Mouse (Mus musculus): ENCODE results near the gene Cbr2.
A peak's percentile ranks its signal among the peaks of the same experiment; 100 is the strongest.

The Cbr2 gene

DNA sequence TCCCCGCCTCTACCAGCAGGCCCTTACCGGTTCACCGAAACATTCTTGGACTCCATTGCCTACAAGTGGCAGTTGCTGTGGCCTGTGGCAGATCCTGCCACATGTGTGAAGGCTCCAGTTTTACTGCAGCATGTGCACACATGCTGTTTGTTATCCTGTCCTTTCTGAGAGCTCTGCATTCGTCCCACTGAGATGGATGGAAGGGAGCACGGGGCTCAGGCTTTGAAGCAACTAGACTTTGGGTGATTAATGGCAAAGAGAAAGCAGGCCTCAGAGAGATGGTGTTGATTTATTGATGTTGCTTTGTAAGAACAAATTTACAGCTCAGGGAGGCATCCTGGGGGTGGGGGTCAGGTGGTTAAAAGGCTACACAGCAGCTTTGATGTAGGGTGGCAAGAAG is 21.2 kb downstream of the Cbr2 start:
- DNase-seq = no peak

DNA sequence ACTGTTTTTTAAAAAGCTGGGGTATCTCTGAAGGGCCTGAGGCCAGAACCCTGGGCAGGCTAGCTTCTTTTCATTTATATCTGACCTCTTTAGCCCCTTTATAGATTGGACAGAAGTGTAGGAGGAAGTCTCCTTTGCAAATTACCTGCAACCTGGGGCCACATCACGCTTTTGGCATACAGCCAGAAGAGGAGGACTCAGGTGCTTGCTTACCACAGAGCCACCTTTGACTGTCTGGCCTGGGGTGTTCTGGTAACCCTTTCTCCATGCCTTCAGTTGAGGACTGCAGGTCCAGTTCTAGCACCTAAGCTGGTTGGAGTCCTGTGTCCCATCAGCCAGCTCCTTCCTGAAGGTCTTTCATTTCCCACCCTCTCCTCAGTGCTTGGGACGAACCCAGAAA is 22.4 kb downstream of the Cbr2 start:
- no peak for DNase-seq

- no peak for DNase-seq
Observed at GRCm38 (mm10) chr11:120707969-120708368, 23.9 kb downstream of the Cbr2 start.

- no peak for DNase-seq
Observed at GRCm38 (mm10) chr11:120707225-120707624, 24.7 kb downstream of the Cbr2 start.

DNA sequence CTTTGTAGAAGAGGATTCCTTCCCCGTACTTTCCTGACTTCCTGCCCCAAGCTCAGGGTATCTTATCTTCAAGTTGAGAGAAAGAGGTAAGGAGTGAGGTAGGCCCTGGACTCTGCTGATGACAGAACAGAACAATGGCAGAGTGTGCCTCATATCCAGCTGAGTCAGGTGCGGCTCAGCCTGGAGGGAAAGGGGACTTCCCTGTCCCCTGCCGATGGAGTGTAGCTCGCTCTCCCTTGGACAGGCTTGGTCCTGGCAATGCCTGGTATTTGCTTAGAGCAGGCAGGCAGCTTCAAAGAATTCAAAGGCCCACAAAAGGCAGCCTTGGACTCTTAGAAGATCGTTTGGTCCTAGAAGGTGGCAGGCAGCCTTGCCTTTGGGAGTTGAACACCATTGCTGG is 25.8 kb downstream of the Cbr2 start:
- DNase-seq = no peak

DNA sequence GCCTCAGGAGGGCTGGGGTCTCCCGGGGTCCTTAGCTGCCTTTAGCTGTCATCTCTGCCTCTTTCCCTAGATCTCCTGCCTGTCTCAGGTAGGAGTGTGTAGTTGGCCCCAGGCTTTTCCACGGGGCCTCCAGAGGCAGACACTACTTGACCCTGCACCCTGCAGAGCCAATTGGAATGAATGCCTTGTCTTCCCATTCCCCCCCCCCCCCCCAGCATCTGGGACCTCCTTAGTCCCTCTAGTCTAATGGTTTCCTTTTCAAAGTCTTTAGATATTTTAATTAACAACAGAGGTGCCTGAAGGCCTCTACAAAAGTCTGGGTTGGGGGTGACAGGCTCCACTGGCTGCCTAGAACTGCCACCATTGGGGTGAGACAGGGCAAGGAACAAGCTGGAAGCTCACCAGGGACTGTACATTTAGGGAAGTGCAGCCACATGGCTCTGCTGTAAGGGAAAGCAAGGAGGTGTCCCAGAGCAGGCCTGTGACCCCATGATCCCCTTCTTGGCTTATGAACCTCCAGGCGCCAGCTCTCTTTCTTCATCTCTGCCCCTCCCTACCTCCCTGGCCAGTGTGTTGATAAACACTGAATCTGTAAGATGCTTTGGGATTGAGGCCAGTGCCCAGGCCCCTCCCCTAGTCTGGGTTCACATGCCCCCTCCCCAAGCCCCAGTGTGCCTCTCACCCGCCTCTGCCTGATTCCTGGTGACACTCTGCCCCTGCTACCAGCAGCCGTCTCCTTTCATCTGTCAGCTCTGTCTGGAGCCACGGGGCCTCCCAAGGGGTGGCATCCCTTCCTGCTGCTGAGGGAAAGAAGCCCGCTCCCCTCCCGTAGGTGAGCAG is 27.2 kb downstream of the Cbr2 start:
- no peak for DNase-seq

GRCm38 (mm10) chr11:120703696-120704454 is 28.0 kb downstream of the Cbr2 start:
- no peak for DNase-seq

DNA sequence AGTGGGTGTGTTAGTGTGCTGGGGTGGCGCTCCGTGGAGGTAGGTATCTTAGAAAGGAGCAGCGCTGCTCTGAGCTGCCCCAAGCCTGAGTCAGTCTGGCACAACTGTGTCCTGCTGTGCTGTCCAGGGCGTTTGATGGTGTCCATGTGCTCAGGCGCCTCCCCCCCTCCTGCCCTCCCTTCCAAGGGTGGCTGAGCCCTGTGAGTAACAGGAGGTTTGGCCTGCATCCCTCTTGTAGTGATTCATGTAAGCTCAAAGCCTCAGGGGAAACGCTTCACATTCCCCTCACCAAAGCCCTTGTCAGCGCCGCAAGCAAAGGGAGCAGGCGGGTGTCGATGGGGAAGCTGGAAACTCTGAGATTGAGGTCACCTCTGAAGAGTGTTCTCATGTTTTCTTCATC is 34.2 kb downstream of the Cbr2 start:
- DNase-seq = no peak

- DNase-seq = no peak
Observed at GRCm38 (mm10) chr11:120696568-120696967, 35.3 kb downstream of the Cbr2 start.

DNA sequence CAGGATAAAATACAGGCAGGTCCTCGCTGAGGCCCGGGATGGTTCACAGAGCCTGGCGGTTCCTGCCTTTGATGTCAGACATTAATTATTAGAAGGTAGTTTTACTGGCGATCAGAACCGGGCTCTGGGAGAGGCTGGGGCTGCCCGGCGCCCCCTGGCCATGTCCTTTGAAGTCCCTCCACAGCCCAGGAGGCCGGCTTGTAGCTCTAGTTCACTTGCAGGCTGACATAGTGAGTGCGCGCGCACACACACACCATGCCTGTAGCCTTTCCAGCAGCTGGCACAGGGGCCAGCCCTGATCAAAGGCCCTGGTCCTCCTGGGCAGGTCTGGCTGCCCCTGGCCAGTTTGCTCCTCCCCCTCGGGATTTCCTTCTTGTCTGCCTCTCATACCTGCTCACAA is 36.3 kb downstream of the Cbr2 start:
- peak; percentile 72 for DNase-seq

DNA sequence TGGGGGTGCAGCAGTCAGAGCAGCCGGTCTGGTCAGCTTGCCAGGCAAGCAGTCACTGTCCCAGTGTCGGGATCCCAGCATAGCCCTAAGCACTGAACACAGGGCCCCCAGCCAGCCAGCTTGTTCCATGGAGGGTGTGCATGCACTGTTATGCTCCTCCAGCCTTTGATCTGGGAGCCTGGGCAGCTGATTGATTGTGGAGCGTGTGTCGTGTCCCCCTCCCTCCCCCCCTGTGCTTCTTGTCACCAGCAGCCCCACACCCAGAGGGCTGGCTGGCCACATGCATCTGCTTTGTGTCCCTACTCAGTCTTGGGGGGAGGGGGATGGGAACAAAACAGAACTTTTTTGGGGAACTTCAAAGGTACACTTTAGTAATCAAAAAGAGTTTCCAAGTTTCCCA is 36.7 kb downstream of the Cbr2 start:
- no peak for DNase-seq

GRCm38 (mm10) chr11:120693461-120693860 is 38.5 kb downstream of the Cbr2 start:
- peak; percentile 44 to 55 for DNase-seq

DNA sequence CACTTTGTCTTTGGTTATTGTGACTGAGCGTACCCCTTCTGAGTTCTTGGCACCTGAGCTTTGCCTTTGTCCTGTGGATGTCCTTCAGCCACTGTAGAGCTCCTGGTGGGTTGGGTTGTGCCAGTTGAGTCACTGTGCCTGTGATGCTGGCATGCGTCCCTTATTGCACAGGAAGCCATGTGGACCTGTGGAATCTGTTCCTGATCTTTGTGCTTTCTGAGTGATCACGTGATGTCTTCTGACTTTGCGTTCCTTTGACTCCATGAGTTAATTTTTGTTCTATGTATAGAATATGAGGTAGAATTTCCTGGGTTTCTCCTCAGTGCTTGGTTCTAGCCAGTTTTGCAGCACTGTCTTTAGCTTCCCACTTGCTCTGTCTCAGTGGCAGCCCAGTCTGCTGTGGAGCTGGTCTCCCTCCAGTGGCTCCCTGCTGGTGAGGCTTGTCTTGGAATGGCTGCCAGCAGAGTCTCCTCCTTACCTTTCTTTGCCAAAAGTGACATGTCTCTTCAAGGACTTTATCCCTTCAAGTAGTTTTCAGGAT is 39.4 kb downstream of the Cbr2 start:
- peak; percentile 80 to 85 for DNase-seq

DNA sequence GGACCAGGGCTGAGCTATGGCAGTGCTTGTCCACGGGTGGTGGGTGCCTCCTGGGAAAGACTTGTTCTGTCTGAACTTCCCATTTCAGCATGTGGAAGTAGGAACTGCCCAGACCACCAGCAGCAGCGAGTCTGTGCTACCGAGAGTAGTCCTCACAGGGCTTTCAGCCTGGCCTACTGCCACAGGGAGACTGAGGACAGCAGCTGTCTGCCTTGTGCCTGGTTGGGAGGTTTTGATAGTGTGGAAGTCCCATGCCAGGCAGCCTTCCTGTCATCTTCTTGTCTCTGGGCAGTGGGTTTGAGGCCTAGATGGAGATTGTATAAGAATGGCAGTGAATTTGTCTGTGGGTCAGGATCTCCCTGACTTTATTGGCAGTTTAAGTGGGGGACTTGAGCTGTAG is 42.5 kb downstream of the Cbr2 start:
- DNase-seq = no peak

- DNase-seq = no peak
Observed at GRCm38 (mm10) chr11:120686650-120687272, 45.2 kb downstream of the Cbr2 start.

GRCm38 (mm10) chr11:120684660-120685059 is 47.3 kb downstream of the Cbr2 start:
- no peak for DNase-seq

DNA sequence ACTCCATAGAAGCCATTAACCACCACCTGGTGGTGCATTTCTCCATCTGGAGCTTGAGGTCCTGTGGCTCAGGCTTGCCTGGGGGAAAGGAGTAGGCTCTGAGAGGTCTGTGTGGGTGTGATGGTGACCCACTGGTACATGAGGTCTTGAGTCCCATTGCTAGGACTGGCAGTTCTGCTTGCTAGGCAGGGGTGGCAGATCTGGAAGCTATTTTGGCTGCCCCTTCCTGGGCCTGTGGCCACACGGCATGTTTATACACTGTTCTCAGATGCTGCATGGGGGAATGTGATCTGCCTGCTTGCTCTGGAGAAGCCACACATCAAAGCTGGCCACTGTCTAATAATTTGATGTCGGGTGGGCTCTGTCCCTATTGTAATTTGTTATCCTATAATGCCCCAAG is 47.8 kb downstream of the Cbr2 start:
- DNase-seq = no peak

DNA sequence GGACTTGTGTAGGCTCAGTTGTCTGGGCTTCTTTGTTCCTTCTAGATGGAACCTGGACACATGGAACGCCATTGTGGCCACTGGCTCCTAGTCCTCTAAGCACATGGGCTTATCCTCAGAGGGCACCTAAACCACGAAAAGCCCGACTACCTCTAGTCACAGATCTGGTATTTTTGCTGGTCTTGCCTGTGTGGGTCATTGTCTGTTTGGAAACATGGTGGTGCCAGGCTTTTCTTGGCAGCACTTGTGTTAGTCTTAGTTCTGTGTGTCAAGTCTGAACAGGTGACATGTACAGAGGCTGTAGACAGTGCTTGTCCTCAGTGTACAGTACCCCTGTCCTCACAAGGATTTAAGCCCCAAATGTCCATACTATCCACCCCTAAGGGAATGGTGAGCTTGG is 48.4 kb downstream of the Cbr2 start:
- DNase-seq = no peak

- no peak for DNase-seq
Observed at GRCm38 (mm10) chr11:120682683-120683082, 49.2 kb downstream of the Cbr2 start.

GRCm38 (mm10) chr11:120679909-120680308 is 52.0 kb downstream of the Cbr2 start:
- peak; percentile 75 to 86 for DNase-seq
